Mouse (Mus musculus) liver, embryonic 16.5 days (tissue): ENCODE results near the gene Pld2. TPM values are rescaled to one million over a fixed set of nuclear protein-coding genes. Genes with fewer than 3 reads are reported as not detected.

Experiments used
- polyA plus RNA-seq: library from polyadenylated mRNA; unstranded; fragments of >200 nt; fragmentation: Nextera tagmentation; extraction: Ambion mirVana; gene quantifications from 2 replicates; pipeline ENCODE4 v1.2.1, GENCODE M21; 2015

The Pld2 gene
- polyA plus RNA-seq, 1 experiment from 2014 or later: 2.1 TPM

Other genes starting within 250 kb of the Pld2 start
- 0.11 TPM in 1 of 2 replicates, not detected in the other for gene Alox12e, start 217.4 kb upstream of the Pld2 start, polyA plus RNA-seq
- 1.7 and 2.0 TPM in 2 replicates for gene Alox15, start 188.0 kb upstream of the Pld2 start, polyA plus RNA-seq
- 11.1 and 13.1 TPM in 2 replicates for gene Pelp1, start 130.0 kb upstream of the Pld2 start, polyA plus RNA-seq
- 15.0 and 15.8 TPM in 2 replicates for gene Arrb2, start 107.4 kb upstream of the Pld2 start, polyA plus RNA-seq
- gene Med11, start 88.1 kb upstream of the Pld2 start, polyA plus RNA-seq: 12.8 and 13.7 TPM in 2 replicates
- 0.42 and 0.87 TPM in 2 replicates for gene Zmynd15, start 80.6 kb upstream of the Pld2 start, polyA plus RNA-seq
- 2.6 and 3.0 TPM in 2 replicates for gene Cxcl16, start 80.1 kb upstream of the Pld2 start, polyA plus RNA-seq
- 0.65 and 2.3 TPM in 2 replicates for gene Tm4sf5, start 34.8 kb upstream of the Pld2 start, polyA plus RNA-seq
- 0.44 and 0.65 TPM in 2 replicates for gene Vmo1, start 25.4 kb upstream of the Pld2 start, polyA plus RNA-seq
- 33.8 and 35.3 TPM in 2 replicates for gene Gltpd2, start 20.9 kb upstream of the Pld2 start, polyA plus RNA-seq
- 291 and 307 TPM in 2 replicates for gene Psmb6, start 14.7 kb upstream of the Pld2 start, polyA plus RNA-seq
- gene Gm40193, start 7.1 kb upstream of the Pld2 start, polyA plus RNA-seq: not detected in 2 replicates
- 4.0 and 6.0 TPM in 2 replicates for gene Mink1, start 22.8 kb downstream of the Pld2 start, polyA plus RNA-seq
- not detected in 2 replicates for gene 4930544D05Rik, start 75.8 kb downstream of the Pld2 start, polyA plus RNA-seq
- gene Chrne, start 79.2 kb downstream of the Pld2 start, polyA plus RNA-seq: not detected in 2 replicates
- 2.3 and 3.9 TPM in 2 replicates for gene Gp1ba, start 99.1 kb downstream of the Pld2 start, polyA plus RNA-seq
- gene Rnf167, start 107.2 kb downstream of the Pld2 start, polyA plus RNA-seq: 76.4 and 79.6 TPM in 2 replicates
- 74.5 and 79.2 TPM in 2 replicates for gene Slc25a11, start 107.4 kb downstream of the Pld2 start, polyA plus RNA-seq
- gene Pfn1, start 114.6 kb downstream of the Pld2 start, polyA plus RNA-seq: 899 and 965 TPM in 2 replicates
- 11.6 and 22.1 TPM in 2 replicates for gene Eno3, start 117.1 kb downstream of the Pld2 start, polyA plus RNA-seq
- gene Spag7, start 129.4 kb downstream of the Pld2 start, polyA plus RNA-seq: 57.5 and 59.7 TPM in 2 replicates
- 3.0 and 4.3 TPM in 2 replicates for gene Camta2, start 148.0 kb downstream of the Pld2 start, polyA plus RNA-seq
- 1.1 and 1.4 TPM in 2 replicates for gene Inca1, start 160.1 kb downstream of the Pld2 start, polyA plus RNA-seq
- gene Kif1c, start 160.5 kb downstream of the Pld2 start, polyA plus RNA-seq: 0.77 and 1.1 TPM in 2 replicates
- gene Zfp3, start 224.1 kb downstream of the Pld2 start, polyA plus RNA-seq: 1.3 and 1.6 TPM in 2 replicates